Mouse (Mus musculus) midbrain, embryonic 14.5 days (tissue): Measurements from ENCODE around the gene Tmem117. TPM values are rescaled to one million over a fixed set of nuclear protein-coding genes. Genes with fewer than 3 reads are reported as not detected.

Experiments used
- ATAC-seq: fragments of 200-750 bp; cut with Nextera tagmentation; 2 replicates; pipeline ENCODE4 v1.8.0; 2017; ENCODE audit warnings: moderate number of reproducible peaks, moderate library complexity; ENCODE audit not compliant: low FRiP score, low TSS enrichment
- DNase-seq: peaks from one replicate; pipeline ENCODE4 v3.0.0-alpha.2; 2015
- H3K27ac ChIP-seq: fragments of 300-500 bp; sonication (generic); replicated peaks from 2 replicates; pipeline ENCODE4 v1.5.1; 2014; ENCODE audit warnings: mild to moderate bottlenecking, low read depth, low read length, moderate library complexity
- H3K27me3 ChIP-seq: fragments of 300-500 bp; sonication (generic); 2 replicates; pipeline ENCODE4 v1.6.1; 2014; ENCODE audit warnings: low read length, control low read depth, mixed read lengths; ENCODE audit not compliant: control insufficient read depth, insufficient read depth
- H3K36me3 ChIP-seq: fragments of 300-500 bp; sonication (generic); 2 replicates; pipeline ENCODE4 v1.6.1; 2014; ENCODE audit warnings: low read length, control low read depth; ENCODE audit not compliant: control insufficient read depth, insufficient read depth
- H3K4me1 ChIP-seq: fragments of 300-500 bp; sonication (generic); 2 replicates; pipeline ENCODE4 v1.6.1; 2014; ENCODE audit warnings: mild to moderate bottlenecking, antibody characterized with exemption, low read length, control low read depth; ENCODE audit not compliant: control insufficient read depth, insufficient read depth
- H3K4me2 ChIP-seq: fragments of 300-500 bp; sonication (generic); 2 replicates; pipeline ENCODE4 v1.6.1; 2014; ENCODE audit warnings: mild to moderate bottlenecking, low read length, moderate library complexity
- H3K4me3 ChIP-seq: fragments of 300-500 bp; sonication (generic); replicated peaks from 2 replicates; pipeline ENCODE4 v1.5.1; 2014; ENCODE audit warnings: low read depth, low read length
- H3K9ac ChIP-seq: fragments of 300-500 bp; sonication (generic); replicated peaks from 2 replicates; pipeline ENCODE4 v1.6.1; 2014; ENCODE audit warnings: mild to moderate bottlenecking, low read length, moderate library complexity
- H3K9me3 ChIP-seq: fragments of 300-500 bp; sonication (generic); 2 replicates; pipeline ENCODE4 v1.6.1; 2016; ENCODE audit warnings: low read length, control low read depth, mixed read lengths; ENCODE audit not compliant: control insufficient read depth
- WGBS: fragments of 180-500 bp; shearing (Covaris S2); extraction: QIAGEN DNeasy Blood & Tissue Kit; methylation state at CpG from one replicate; pipeline ENCODE4 v1.1.7; 2014; 5-methylcytosine and 5-hydroxymethylcytosine counted together
- polyA plus RNA-seq: library from polyadenylated mRNA; unstranded; fragments of >200 nt; fragmentation: Nextera tagmentation; extraction: Ambion mirVana; gene quantifications from 2 replicates; pipeline ENCODE4 v1.2.1, GENCODE M21; 2014

The Tmem117 gene
- polyA plus RNA-seq, 1 experiment from 2014 or later = 10.5 TPM

- Histone ChIP-seq H3K9me3 (no peaks in the 10 kb centered on the region), H3K9ac (no peak overlapping the region), H3K27ac (no peak overlapping the region), H3K4me1 (no peaks in the 10 kb centered on the region), H3K36me3 (no peaks in the 10 kb centered on the region), H3K4me2 (no peak overlapping the region), H3K4me3 (no peak overlapping the region), H3K27me3 (no peaks in the 10 kb centered on the region)
- DNase-seq (no peak), ATAC-seq (no peak)
- 61% methylated on average over 5 of the region's 5 CpGs for WGBS
Measured at GRCm38 (mm10) chr15:94943891-94944290, 314.9 kb downstream of the Tmem117 start.

GRCm38 (mm10) chr15:94951382-94952048, 322.5 kb downstream of the Tmem117 start:
- no peak overlapping the region for H3K27ac ChIP-seq
- DNase-seq (no peak), ATAC-seq (no peak)
- H3K36me3 ChIP-seq = no peaks in the 10 kb centered on the region
- no peak overlapping the region for H3K4me3 ChIP-seq
- no peaks in the 10 kb centered on the region for H3K4me1 ChIP-seq
- no peaks in the 10 kb centered on the region for H3K9me3 ChIP-seq
- WGBS = 88% methylated on average over 7 of the region's 7 CpGs
- H3K27me3 ChIP-seq = no peaks in the 10 kb centered on the region
- H3K4me2 ChIP-seq = no peak overlapping the region
- H3K9ac ChIP-seq = no peak overlapping the region

GRCm38 (mm10) chr15:94956697-94957096, 327.7 kb downstream of the Tmem117 start:
- 74% methylated on average over 3 of the region's 3 CpGs for WGBS
- Histone ChIP-seq H3K27ac (no peak overlapping the region), H3K4me2 (no peak overlapping the region), H3K4me3 (no peak overlapping the region), H3K9me3 (no peaks in the 10 kb centered on the region), H3K4me1 (peaks cover 6% of the 10 kb centered on the region; the same call in 1 of the 2 replicates), H3K27me3 (no peaks in the 10 kb centered on the region), H3K9ac (no peak overlapping the region), H3K36me3 (no peaks in the 10 kb centered on the region)
- ATAC-seq (no peak), DNase-seq (no peak)

GRCm38 (mm10) chr15:94957202-94957601, 328.2 kb downstream of the Tmem117 start:
- Histone ChIP-seq H3K36me3 (no peaks in the 10 kb centered on the region), H3K4me2 (no peak overlapping the region), H3K4me1 (peaks cover 6% of the 10 kb centered on the region; the same call in 1 of the 2 replicates), H3K4me3 (no peak overlapping the region), H3K27me3 (no peaks in the 10 kb centered on the region), H3K9ac (no peak overlapping the region), H3K27ac (no peak overlapping the region), H3K9me3 (no peaks in the 10 kb centered on the region)
- DNase-seq = no peak
- 54% methylated on average over 4 of the region's 4 CpGs for WGBS
- no peak for ATAC-seq

GRCm38 (mm10) chr15:94967004-94967403, 338.0 kb downstream of the Tmem117 start:
- Histone ChIP-seq H3K4me3 (no peak overlapping the region), H3K9me3 (no peaks in the 10 kb centered on the region), H3K36me3 (no peaks in the 10 kb centered on the region), H3K9ac (no peak overlapping the region), H3K27ac (no peak overlapping the region), H3K4me1 (no peaks in the 10 kb centered on the region), H3K27me3 (no peaks in the 10 kb centered on the region), H3K4me2 (no peak overlapping the region)
- WGBS = 85% methylated on average over 6 of the region's 6 CpGs
- no peak for DNase-seq
- ATAC-seq = no peak

GRCm38 (mm10) chr15:94968403-94969180, 339.6 kb downstream of the Tmem117 start:
- Histone ChIP-seq H3K4me2 (no peak overlapping the region), H3K9me3 (no peaks in the 10 kb centered on the region), H3K9ac (no peak overlapping the region), H3K36me3 (no peaks in the 10 kb centered on the region), H3K27ac (no peak overlapping the region), H3K4me3 (no peak overlapping the region), H3K27me3 (no peaks in the 10 kb centered on the region), H3K4me1 (no peaks in the 10 kb centered on the region)
- 72% methylated on average over 13 of the region's 13 CpGs for WGBS
- DNase-seq (no peak), ATAC-seq (no peak)

- H3K27me3 ChIP-seq = no peaks in the 10 kb centered on the region
- no peaks in the 10 kb centered on the region for H3K9me3 ChIP-seq
- no peak overlapping the region for H3K4me2 ChIP-seq
- no peak overlapping the region for H3K4me3 ChIP-seq
- no peak for ATAC-seq
- H3K9ac ChIP-seq = no peak overlapping the region
- WGBS = 79% methylated on average over 4 of the region's 4 CpGs
- H3K27ac ChIP-seq = no peak overlapping the region
- H3K36me3 ChIP-seq = no peaks in the 10 kb centered on the region
- H3K4me1 ChIP-seq = no peaks in the 10 kb centered on the region
- DNase-seq = no peak
Measured at GRCm38 (mm10) chr15:94981798-94982197, 352.8 kb downstream of the Tmem117 start.

GRCm38 (mm10) chr15:94995352-94995751, 366.3 kb downstream of the Tmem117 start:
- Histone ChIP-seq H3K4me1 (no peaks in the 10 kb centered on the region), H3K4me2 (no peak overlapping the region), H3K36me3 (no peaks in the 10 kb centered on the region), H3K4me3 (no peak overlapping the region), H3K27ac (no peak overlapping the region), H3K9ac (no peak overlapping the region), H3K9me3 (no peaks in the 10 kb centered on the region), H3K27me3 (no peaks in the 10 kb centered on the region)
- WGBS = 70% methylated on average over 9 of the region's 9 CpGs
- ATAC-seq (no peak), DNase-seq (no peak)
